13 mouse cellular contexts compared by ENCODE assay signal in the genomic region with DNA sequence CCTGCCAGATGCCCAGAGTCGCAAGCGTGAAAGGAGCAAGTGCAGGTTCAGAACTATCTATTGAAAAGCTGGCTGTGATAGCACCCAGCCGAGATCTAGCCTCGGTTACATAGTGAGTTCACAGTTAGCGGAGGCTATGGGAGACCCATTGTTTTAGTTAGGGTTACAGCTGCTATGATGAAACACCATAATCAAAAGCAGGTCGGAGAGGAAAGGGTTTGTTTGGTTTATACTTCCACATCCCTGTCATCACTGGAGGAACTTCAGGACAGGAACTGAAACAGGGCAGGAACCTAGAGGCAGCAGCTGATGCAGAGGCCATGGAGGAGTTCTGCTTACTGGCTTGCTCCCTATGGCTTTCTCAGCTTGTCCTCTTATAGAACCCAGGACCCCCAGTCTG. TPM values are rescaled to one million over a fixed set of nuclear protein-coding genes. Genes with fewer than 3 reads are reported as not detected.
DNase-seq lines count a peak whose midpoint lies in the region; ATAC-seq lines count a peak whose summit lies in the region.
"Had no signal": no experiment of that assay in that cellular context is flagged by ENCODE, and none has a peak within 500 bp of the region (broad histone marks: within the 10 kb centered on the region; RNA-seq: fewer than 3 reads in every experiment).

No protein-coding gene starts in this region.

- DNase-seq in midbrain, embryonic 11.5 days (ENCODE audit: low spot score, missing footprints): peak; percentile 69
- no peak for DNase-seq in midbrain, embryonic 10.5 days (ENCODE audit: low spot score)
- no peak for DNase-seq in natural killer cell, adult 2 months (ENCODE audit: low spot score in 2 of 2)
- no peak for DNase-seq in adrenal gland, postnatal 36 days
- DNase-seq in left cerebral cortex, adult 11 months (ENCODE audit: low spot score): no peak
- DNase-seq: heart, adult 11 months had no signal

- no peak overlapping the region for H3K4me2 ChIP-seq in midbrain, embryonic 11.5 days
- H3K4me2 ChIP-seq: embryonic facial prominence, embryonic 13.5 days; forebrain, embryonic 12.5 days; heart, embryonic 13.5 days had no signal

- no peak overlapping the region for H3K4me3 ChIP-seq in midbrain, embryonic 11.5 days (ENCODE audit: low read depth, low read length)
- no peak overlapping the region for H3K4me3 ChIP-seq in midbrain, embryonic 10.5 days
- H3K4me3 ChIP-seq: embryonic facial prominence, embryonic 13.5 days; forebrain, embryonic 12.5 days; heart, embryonic 13.5 days had no signal

- no peaks in the 10 kb centered on the region for H3K27me3 ChIP-seq in midbrain, embryonic 11.5 days (ENCODE audit: control insufficient read depth, insufficient read depth, low read length)
- H3K27me3 ChIP-seq in midbrain, embryonic 10.5 days (ENCODE audit: low read depth, poor library complexity, severe bottlenecking): no peaks in the 10 kb centered on the region
- H3K27me3 ChIP-seq: embryonic facial prominence, embryonic 13.5 days; forebrain, embryonic 12.5 days; heart, embryonic 13.5 days had no signal

- 94% methylated on average over 6 of the region's 6 CpGs for WGBS in midbrain, embryonic 11.5 days
- 90% methylated on average over 6 of the region's 6 CpGs for WGBS in midbrain, embryonic 10.5 days

- no peak overlapping the region for H3K9ac ChIP-seq in midbrain, embryonic 11.5 days (ENCODE audit: low read length)
- H3K9ac ChIP-seq: embryonic facial prominence, embryonic 13.5 days; forebrain, embryonic 12.5 days; heart, embryonic 13.5 days had no signal

- H3K27ac ChIP-seq in midbrain, embryonic 11.5 days (ENCODE audit: low read depth, low read length): no peak overlapping the region
- H3K27ac ChIP-seq in midbrain, embryonic 10.5 days (replicated peaks): no peak overlapping the region
- H3K27ac ChIP-seq: embryonic facial prominence, embryonic 13.5 days; forebrain, embryonic 12.5 days; heart, embryonic 13.5 days had no signal

- no peaks in the 10 kb centered on the region for H3K9me3 ChIP-seq in midbrain, embryonic 11.5 days (ENCODE audit: control insufficient read depth, low read length)
- H3K9me3 ChIP-seq in midbrain, embryonic 10.5 days (replicated peaks): no peaks in the 10 kb centered on the region
- H3K9me3 ChIP-seq: embryonic facial prominence, embryonic 13.5 days; forebrain, embryonic 12.5 days; heart, embryonic 13.5 days had no signal

- ATAC-seq in midbrain, embryonic 11.5 days (ENCODE audit: low FRiP score): no peak
- peak; percentile 48; the same call in 1 of the 2 replicates for ATAC-seq in common myeloid progenitor, adult 5-6 weeks (replicated peaks; ENCODE audit: low read depth, poor library complexity, severe bottlenecking)
- ATAC-seq in megakaryocyte progenitor cell, adult 5-6 weeks (replicated peaks; ENCODE audit: poor library complexity): peak; percentile 56
- ATAC-seq: forebrain, embryonic 16.5 days; hindbrain, embryonic 16.5 days had no signal

- H3K36me3 ChIP-seq in midbrain, embryonic 11.5 days (ENCODE audit: control insufficient read depth, insufficient read depth, low read length): peaks cover 15% of the 10 kb centered on the region
- H3K36me3 ChIP-seq in midbrain, embryonic 10.5 days: peaks cover 94% of the 10 kb centered on the region

- no peaks in the 10 kb centered on the region for H3K4me1 ChIP-seq in midbrain, embryonic 11.5 days (ENCODE audit: control insufficient read depth, insufficient read depth, low read length)
- H3K4me1 ChIP-seq in midbrain, embryonic 10.5 days: no peaks in the 10 kb centered on the region
- H3K4me1 ChIP-seq: embryonic facial prominence, embryonic 13.5 days; forebrain, embryonic 12.5 days; heart, embryonic 13.5 days had no signal

RNA-seq across cellular contexts. Expression of a gene that starts 13.8 kb away (rescaled TPM):
- polyA plus RNA-seq in midbrain, embryonic 11.5 days (2014; fragmentation: Nextera tagmentation; extraction: Ambion mirVana): 62.6 and 69.0 TPM in 2 replicates
- 85.9 and 89.4 TPM in 2 replicates for polyA plus RNA-seq in midbrain, embryonic 10.5 days (2016; fragmentation: Nextera tagmentation; extraction: Ambion mirVana)
- total RNA-seq in common myeloid progenitor, adult 5-6 weeks (2017): 43.7 and 49.5 TPM in 2 replicates
- total RNA-seq in megakaryocyte progenitor cell, adult 5-6 weeks (2015): 33.8 and 40.3 TPM in 2 replicates
- total RNA-seq in megakaryocyte progenitor cell, adult 5-6 weeks (2017): 46.9 and 50.2 TPM in 2 replicates
- total RNA-seq in adrenal gland, postnatal 36 days (2021): 100 to 1,000 TPM; 201 to 243 TPM

RNA-seq across cellular contexts. Expression of a gene that starts 24.6 kb away (rescaled TPM):
- polyA plus RNA-seq in midbrain, embryonic 11.5 days (2014; fragmentation: Nextera tagmentation; extraction: Ambion mirVana): 24.6 and 26.5 TPM in 2 replicates
- 37.3 and 39.3 TPM in 2 replicates for polyA plus RNA-seq in midbrain, embryonic 10.5 days (2016; fragmentation: Nextera tagmentation; extraction: Ambion mirVana)
- 15.0 and 18.0 TPM in 2 replicates for total RNA-seq in common myeloid progenitor, adult 5-6 weeks (2017)
- total RNA-seq in megakaryocyte progenitor cell, adult 5-6 weeks (2015): 13.4 and 14.1 TPM in 2 replicates
- 12.4 and 15.6 TPM in 2 replicates for total RNA-seq in megakaryocyte progenitor cell, adult 5-6 weeks (2017)
- 10 to 100 TPM; 15.0 to 15.8 TPM for total RNA-seq in adrenal gland, postnatal 36 days (2021)

RNA-seq across cellular contexts. Expression of a gene that starts 24.6 kb away (rescaled TPM):
- 62.5 and 63.5 TPM in 2 replicates for polyA plus RNA-seq in midbrain, embryonic 11.5 days (2014; fragmentation: Nextera tagmentation; extraction: Ambion mirVana)
- polyA plus RNA-seq in midbrain, embryonic 10.5 days (2016; fragmentation: Nextera tagmentation; extraction: Ambion mirVana): 52.0 and 61.2 TPM in 2 replicates
- total RNA-seq in common myeloid progenitor, adult 5-6 weeks (2017): 5.5 and 6.0 TPM in 2 replicates
- total RNA-seq in megakaryocyte progenitor cell, adult 5-6 weeks (2015): 9.3 and 9.4 TPM in 2 replicates
- 5.3 and 7.5 TPM in 2 replicates for total RNA-seq in megakaryocyte progenitor cell, adult 5-6 weeks (2017)
- 100 to 1,000 TPM; 106 to 146 TPM for total RNA-seq in adrenal gland, postnatal 36 days (2021)

RNA-seq across cellular contexts. Expression of a gene that starts 54.5 kb away (rescaled TPM):
- 0.18 and 0.21 TPM in 2 replicates for polyA plus RNA-seq in midbrain, embryonic 11.5 days (2014; fragmentation: Nextera tagmentation; extraction: Ambion mirVana)
- 0.33 and 0.52 TPM in 2 replicates for polyA plus RNA-seq in midbrain, embryonic 10.5 days (2016; fragmentation: Nextera tagmentation; extraction: Ambion mirVana)
- total RNA-seq in common myeloid progenitor, adult 5-6 weeks (2017): 1.1 TPM in 1 of 2 replicates, not detected in the other
- 0.10 and 0.25 TPM in 2 replicates for total RNA-seq in megakaryocyte progenitor cell, adult 5-6 weeks (2015)
- 0.07 and 0.29 TPM in 2 replicates for total RNA-seq in megakaryocyte progenitor cell, adult 5-6 weeks (2017)
- total RNA-seq in adrenal gland, postnatal 36 days (2021): under 1 TPM; 0.23 to 0.26 TPM

Comparison
In these comparisons a context has a peak if more than half of its experiments do, and no peak if none do; other contexts are left out.
1. RNA of a gene that starts 24.6 kb away (total RNA-seq): 106 to 146 TPM in adrenal gland, postnatal 36 days; 5.3 to 9.4 TPM in megakaryocyte progenitor cell, adult 5-6 weeks and 5.5 to 6.0 TPM in common myeloid progenitor, adult 5-6 weeks; every median in the first group is over 10 times any median in the second.